Mouse (Mus musculus) limb, embryonic 13.5 days (tissue): ENCODE measurements at regions not wholly inside any gene's neighbourhood (a gene's known extent, or its start where the extent isn't known, plus 50 kb on each side); places are given as distances from the start of the nearest gene placed in this dataset.

Source experiments
- ATAC-seq: fragments of 200-750 bp; cut with Nextera tagmentation; 2 replicates; pipeline ENCODE4 v1.8.0; 2017; ENCODE audit warnings: low read depth, moderate number of reproducible peaks, moderate TSS enrichment; ENCODE audit not compliant: low FRiP score
- H3K27ac ChIP-seq: fragments of 300-500 bp; sonication (generic); 2 replicates; pipeline ENCODE4 v1.5.1; 2015; ENCODE audit warnings: inconsistent platforms, mild to moderate bottlenecking, moderate library complexity
- H3K27me3 ChIP-seq: fragments of 300-500 bp; sonication (generic); 2 replicates; pipeline ENCODE4 v1.6.1; 2015; ENCODE audit warnings: mild to moderate bottlenecking, inconsistent platforms
- H3K36me3 ChIP-seq: fragments of 300-500 bp; sonication (generic); 2 replicates; pipeline ENCODE4 v1.6.1; 2015; ENCODE audit warnings: inconsistent platforms, mild to moderate bottlenecking, moderate library complexity
- H3K4me1 ChIP-seq: fragments of 300-500 bp; sonication (generic); 2 replicates; pipeline ENCODE4 v1.6.1; 2015; ENCODE audit warnings: inconsistent platforms
- H3K4me2 ChIP-seq: fragments of 300-500 bp; sonication (generic); replicated peaks from 2 replicates; pipeline ENCODE4 v1.6.1; 2015; ENCODE audit warnings: inconsistent platforms, mild to moderate bottlenecking, moderate library complexity
- H3K4me3 ChIP-seq: fragments of 300-500 bp; sonication (generic); 2 replicates; pipeline ENCODE4 v1.5.1; 2015; ENCODE audit warnings: moderate library complexity, mild to moderate bottlenecking, inconsistent platforms
- H3K9ac ChIP-seq: fragments of 300-500 bp; sonication (generic); 2 replicates; pipeline ENCODE4 v1.6.1; 2015; ENCODE audit warnings: mild to moderate bottlenecking, inconsistent platforms
- H3K9me3 ChIP-seq: fragments of 300-500 bp; sonication (generic); 2 replicates; pipeline ENCODE4 v1.6.1; 2016; ENCODE audit warnings: inconsistent platforms
- WGBS: fragments of 180-500 bp; shearing (Covaris S2); methylation state at CpG from one replicate; pipeline ENCODE4 v1.1.7; 2015; 5-methylcytosine and 5-hydroxymethylcytosine counted together

DNA sequence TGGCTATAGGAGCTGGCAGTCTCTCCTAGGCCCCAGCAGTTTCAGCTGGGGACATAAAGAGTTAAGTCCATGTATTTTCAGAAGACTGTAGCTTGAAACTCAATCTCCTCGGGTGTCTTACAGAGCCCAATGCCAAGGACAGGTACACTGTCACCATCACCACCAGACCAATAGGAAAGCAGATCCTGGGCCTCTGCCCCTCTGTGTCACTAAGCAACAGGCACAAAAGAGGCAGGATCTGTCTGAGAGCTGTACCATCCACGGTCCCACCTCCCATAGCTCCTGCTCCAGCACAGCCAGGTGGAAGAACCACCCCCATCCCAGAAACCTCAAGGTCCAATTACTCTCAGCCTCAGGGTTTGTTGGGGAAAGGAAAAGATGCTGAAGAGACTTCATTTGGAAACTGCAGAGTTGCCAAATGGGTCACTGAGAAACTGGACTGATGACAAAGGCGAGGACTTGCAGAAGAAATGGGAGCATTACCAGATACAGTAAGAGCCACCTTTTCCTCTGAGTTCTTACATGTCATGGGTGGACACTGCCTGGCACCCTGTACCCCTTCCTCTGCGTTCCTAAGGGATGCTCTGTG, 115.7 kb downstream of the Rassf10 start:
- H3K36me3 ChIP-seq: no peaks in the 10 kb centered on the region
- WGBS: 66% methylated on average over 4 of the region's 4 CpGs
- H3K4me2 ChIP-seq: no peak overlapping the region
- H3K27ac ChIP-seq: no peak overlapping the region
- no peak overlapping the region for H3K9ac ChIP-seq
- H3K9me3 ChIP-seq: no peaks in the 10 kb centered on the region
- H3K27me3 ChIP-seq: no peaks in the 10 kb centered on the region
- no peak overlapping the region for H3K4me3 ChIP-seq
- ATAC-seq: no peak
- H3K4me1 ChIP-seq: 0 out of 2 replicates have a peak, but pooled peaks cover 5% of the 10 kb centered on the region

GRCm38 (mm10) chr7:113071418-113071817, 117.7 kb downstream of the Rassf10 start:
- Histone ChIP-seq H3K27ac (no peak overlapping the region), H3K4me2 (no peak overlapping the region), H3K36me3 (no peaks in the 10 kb centered on the region), H3K9me3 (no peaks in the 10 kb centered on the region), H3K27me3 (no peaks in the 10 kb centered on the region), H3K9ac (no peak overlapping the region), H3K4me3 (no peak overlapping the region), H3K4me1 (0 out of 2 replicates have a peak, but pooled peaks cover 5% of the 10 kb centered on the region)
- 78% methylated on average over 1 of the region's 1 CpGs for WGBS
- ATAC-seq: no peak

- 0 out of 2 replicates have a peak, but pooled peaks cover 5% of the 10 kb centered on the region for H3K4me1 ChIP-seq
- no peaks in the 10 kb centered on the region for H3K9me3 ChIP-seq
- H3K36me3 ChIP-seq: no peaks in the 10 kb centered on the region
- H3K27me3 ChIP-seq: no peaks in the 10 kb centered on the region
- 42% methylated on average over 6 of the region's 6 CpGs for WGBS
- ATAC-seq: no peak
- H3K4me3 ChIP-seq: no peak overlapping the region
- H3K4me2 ChIP-seq: no peak overlapping the region
- H3K9ac ChIP-seq: no peak overlapping the region
- no peak overlapping the region for H3K27ac ChIP-seq
Measured at GRCm38 (mm10) chr7:113073781-113074180, 120.0 kb downstream of the Rassf10 start.

GRCm38 (mm10) chr7:113075371-113075770, 121.6 kb downstream of the Rassf10 start:
- H3K9me3 ChIP-seq: no peaks in the 10 kb centered on the region
- H3K4me1 ChIP-seq: 0 out of 2 replicates have a peak, but pooled peaks cover 5% of the 10 kb centered on the region
- H3K36me3 ChIP-seq: no peaks in the 10 kb centered on the region
- H3K27me3 ChIP-seq: no peaks in the 10 kb centered on the region
- no peak overlapping the region for H3K4me3 ChIP-seq
- WGBS: 69% methylated on average over 6 of the region's 6 CpGs
- H3K9ac ChIP-seq: no peak overlapping the region
- no peak for ATAC-seq
- H3K4me2 ChIP-seq: no peak overlapping the region
- H3K27ac ChIP-seq: no peak overlapping the region

DNA sequence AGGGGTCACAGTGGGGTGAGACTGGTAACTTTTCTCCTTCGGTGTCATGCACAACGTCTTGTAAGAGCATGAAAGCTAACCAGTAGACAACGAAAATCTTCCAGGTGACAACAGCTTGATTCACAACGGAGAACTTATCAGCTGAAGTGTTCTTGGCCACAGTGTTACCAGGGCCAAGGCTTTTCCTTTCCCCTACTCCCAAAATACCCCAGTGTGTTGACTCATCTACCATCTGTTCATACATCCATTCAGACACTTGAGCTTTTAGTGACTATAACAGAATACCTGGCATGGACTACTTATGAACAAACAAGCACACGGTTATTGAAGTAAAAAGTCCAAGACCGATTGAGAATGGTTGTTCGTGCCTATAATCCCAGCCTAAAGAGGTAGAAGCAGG, 122.5 kb downstream of the Rassf10 start:
- Histone ChIP-seq H3K9ac (no peak overlapping the region), H3K4me2 (no peak overlapping the region), H3K27ac (no peak overlapping the region), H3K27me3 (no peaks in the 10 kb centered on the region), H3K9me3 (no peaks in the 10 kb centered on the region), H3K4me1 (0 out of 2 replicates have a peak, but pooled peaks cover 5% of the 10 kb centered on the region), H3K36me3 (no peaks in the 10 kb centered on the region), H3K4me3 (no peak overlapping the region)
- 92% methylated on average over 7 of the region's 7 CpGs for WGBS
- no peak for ATAC-seq

GRCm38 (mm10) chr7:113081120-113081519, 126.1 kb upstream of the Arntl start:
- ATAC-seq: no peak
- H3K36me3 ChIP-seq: no peaks in the 10 kb centered on the region
- no peak overlapping the region for H3K4me2 ChIP-seq
- 79% methylated on average over 5 of the region's 5 CpGs for WGBS
- no peak overlapping the region for H3K4me3 ChIP-seq
- H3K9me3 ChIP-seq: no peaks in the 10 kb centered on the region
- H3K27ac ChIP-seq: no peak overlapping the region
- H3K9ac ChIP-seq: no peak overlapping the region
- H3K27me3 ChIP-seq: no peaks in the 10 kb centered on the region
- no peaks in the 10 kb centered on the region for H3K4me1 ChIP-seq

DNA sequence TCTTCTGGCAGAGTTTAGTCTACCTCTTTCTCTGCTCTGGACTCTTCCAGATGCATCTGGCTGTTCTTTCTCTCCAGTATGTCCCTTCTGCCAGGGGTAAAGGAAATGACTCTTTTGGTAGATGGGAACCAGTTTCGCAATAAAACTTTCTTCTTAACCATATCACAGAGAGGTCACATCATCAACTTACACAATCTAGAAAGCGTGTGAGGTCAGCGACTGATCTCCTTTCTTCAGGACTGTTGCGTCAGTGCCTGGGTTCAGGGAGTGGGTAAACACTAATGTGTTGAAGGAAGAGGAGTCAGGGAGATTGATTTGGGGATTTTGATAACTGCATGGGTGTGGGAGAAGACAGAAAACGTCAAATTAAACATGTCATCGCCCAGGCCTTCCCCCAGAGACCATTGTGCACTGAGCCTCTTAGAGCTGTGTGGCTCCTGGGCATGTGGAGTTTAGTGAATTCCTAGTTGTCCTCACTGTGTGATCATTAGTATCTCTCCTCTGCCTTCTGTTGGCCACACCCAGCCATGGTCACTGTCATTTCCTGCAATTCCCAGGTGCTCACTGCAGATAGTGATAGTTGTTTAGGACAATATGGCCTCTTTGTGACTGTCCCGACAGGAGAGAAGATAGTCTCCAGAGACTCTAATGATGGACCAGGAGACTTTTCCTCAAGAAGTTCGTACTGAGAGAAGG, 122.2 kb upstream of the Arntl start:
- H3K27me3 ChIP-seq: no peaks in the 10 kb centered on the region
- WGBS: 78% methylated on average over 8 of the region's 8 CpGs
- no peak for ATAC-seq
- no peak overlapping the region for H3K27ac ChIP-seq
- H3K9me3 ChIP-seq: no peaks in the 10 kb centered on the region
- H3K36me3 ChIP-seq: no peaks in the 10 kb centered on the region
- no peak overlapping the region for H3K9ac ChIP-seq
- H3K4me3 ChIP-seq: no peak overlapping the region
- H3K4me2 ChIP-seq: no peak overlapping the region
- H3K4me1 ChIP-seq: no peaks in the 10 kb centered on the region

GRCm38 (mm10) chr7:113086158-113086557, 121.1 kb upstream of the Arntl start:
- no peaks in the 10 kb centered on the region for H3K4me1 ChIP-seq
- no peaks in the 10 kb centered on the region for H3K36me3 ChIP-seq
- no peak for ATAC-seq
- no peaks in the 10 kb centered on the region for H3K27me3 ChIP-seq
- 56% methylated on average over 1 of the region's 1 CpGs for WGBS
- no peak overlapping the region for H3K4me2 ChIP-seq
- H3K27ac ChIP-seq: no peak overlapping the region
- H3K4me3 ChIP-seq: no peak overlapping the region
- H3K9ac ChIP-seq: no peak overlapping the region
- H3K9me3 ChIP-seq: no peaks in the 10 kb centered on the region

GRCm38 (mm10) chr7:113087646-113088045, 119.6 kb upstream of the Arntl start:
- WGBS: 88% methylated on average over 5 of the region's 5 CpGs
- no peak overlapping the region for H3K9ac ChIP-seq
- ATAC-seq: no peak
- H3K27me3 ChIP-seq: no peaks in the 10 kb centered on the region
- H3K4me3 ChIP-seq: no peak overlapping the region
- H3K9me3 ChIP-seq: no peaks in the 10 kb centered on the region
- no peak overlapping the region for H3K4me2 ChIP-seq
- no peaks in the 10 kb centered on the region for H3K4me1 ChIP-seq
- no peaks in the 10 kb centered on the region for H3K36me3 ChIP-seq
- H3K27ac ChIP-seq: no peak overlapping the region

- H3K27me3 ChIP-seq: no peaks in the 10 kb centered on the region
- no peak for ATAC-seq
- H3K4me2 ChIP-seq: no peak overlapping the region
- H3K27ac ChIP-seq: no peak overlapping the region
- H3K4me3 ChIP-seq: no peak overlapping the region
- no peak overlapping the region for H3K9ac ChIP-seq
- H3K4me1 ChIP-seq: no peaks in the 10 kb centered on the region
- H3K9me3 ChIP-seq: no peaks in the 10 kb centered on the region
- WGBS: 64% methylated on average over 4 of the region's 4 CpGs
- H3K36me3 ChIP-seq: no peaks in the 10 kb centered on the region
Measured at GRCm38 (mm10) chr7:113089044-113089443, 118.2 kb upstream of the Arntl start.

- Histone ChIP-seq H3K27me3 (no peaks in the 10 kb centered on the region), H3K4me2 (no peak overlapping the region), H3K9me3 (no peaks in the 10 kb centered on the region), H3K4me3 (no peak overlapping the region), H3K4me1 (no peaks in the 10 kb centered on the region), H3K36me3 (no peaks in the 10 kb centered on the region), H3K27ac (no peak overlapping the region), H3K9ac (no peak overlapping the region)
- no peak for ATAC-seq
- 36% methylated on average over 5 of the region's 5 CpGs for WGBS
Measured at GRCm38 (mm10) chr7:113093931-113094330, 113.3 kb upstream of the Arntl start.

DNA sequence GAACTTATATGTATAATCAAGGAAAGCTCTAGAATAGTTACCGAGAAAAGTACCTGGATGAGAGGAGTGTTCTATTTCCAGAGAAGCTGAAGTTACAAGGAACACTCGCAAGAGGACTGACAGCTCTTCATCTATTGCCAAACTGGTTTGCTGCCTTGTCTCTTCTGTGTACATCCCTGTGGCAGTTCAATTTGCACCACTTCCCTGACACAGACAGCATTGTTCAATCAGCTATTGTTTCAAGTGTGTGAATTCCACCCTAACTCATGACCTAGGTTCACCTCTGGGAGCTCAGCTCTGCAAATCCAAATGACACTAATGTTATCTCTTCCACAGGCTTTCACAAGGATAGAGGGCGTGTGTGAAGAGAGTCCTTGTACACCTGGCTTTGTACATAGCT, 112.2 kb upstream of the Arntl start:
- no peaks in the 10 kb centered on the region for H3K36me3 ChIP-seq
- H3K27me3 ChIP-seq: no peaks in the 10 kb centered on the region
- H3K9me3 ChIP-seq: no peaks in the 10 kb centered on the region
- 84% methylated on average over 3 of the region's 3 CpGs for WGBS
- no peak overlapping the region for H3K4me2 ChIP-seq
- no peaks in the 10 kb centered on the region for H3K4me1 ChIP-seq
- H3K27ac ChIP-seq: no peak overlapping the region
- H3K9ac ChIP-seq: no peak overlapping the region
- no peak for ATAC-seq
- no peak overlapping the region for H3K4me3 ChIP-seq

- no peak for ATAC-seq
Measured at GRCm38 (mm10) chr7:113104265-113104664, 103.0 kb upstream of the Arntl start.

More at GRCm38 (mm10) chr7:113104265-113104664, 103.0 kb upstream of the Arntl start:
- Histone ChIP-seq H3K4me1 (no peaks in the 10 kb centered on the region), H3K9me3 (no peaks in the 10 kb centered on the region), H3K27me3 (no peaks in the 10 kb centered on the region), H3K4me2 (no peak overlapping the region), H3K9ac (no peak overlapping the region), H3K27ac (no peak overlapping the region), H3K4me3 (no peak overlapping the region), H3K36me3 (no peaks in the 10 kb centered on the region)
- 88% methylated on average over 7 of the region's 7 CpGs for WGBS
